ENCODE assay signal across 7 mouse cellular contexts in genomic region chr17:33810334-33811141, GRCm38 (mm10). TPM values are rescaled to one million over a fixed set of nuclear protein-coding genes. Genes with fewer than 3 reads are reported as not detected.
DNase-seq lines count a peak whose midpoint lies in the region; ATAC-seq lines count a peak whose summit lies in the region.

Gene Kank3 (plus strand): TSS chr17:33810519.

- H3K9ac ChIP-seq in intestine, embryonic 15.5 days = peak within 1 kb of the TSS; percentile 48

- H3K27ac ChIP-seq in intestine, embryonic 15.5 days = peak within 1 kb of the TSS; percentile 51
- peak within 1 kb of the TSS; percentile 43; the same call in 1 of the 2 replicates for H3K27ac ChIP-seq in midbrain, embryonic 10.5 days (replicated peaks)

- peaks cover 8% of the 10 kb centered on the region for H3K4me1 ChIP-seq in intestine, embryonic 15.5 days (replicated peaks)
- peaks cover 13% of the 10 kb centered on the region for H3K4me1 ChIP-seq in midbrain, embryonic 10.5 days

- peak within 1 kb of the TSS; percentile 91 for H3K4me2 ChIP-seq in intestine, embryonic 15.5 days (replicated peaks)

- H3K36me3 ChIP-seq in intestine, embryonic 15.5 days = no peaks in the 10 kb centered on the region
- H3K36me3 ChIP-seq in midbrain, embryonic 10.5 days = no peaks in the 10 kb centered on the region

- peak within 1 kb of the TSS; percentile 52 for H3K4me3 ChIP-seq in intestine, embryonic 15.5 days (replicated peaks)
- peak within 1 kb of the TSS; percentile 66 for H3K4me3 ChIP-seq in midbrain, embryonic 10.5 days

- under 1% methylated on average over 36 of the region's 36 CpGs for WGBS in intestine, embryonic 15.5 days
- WGBS in midbrain, embryonic 10.5 days = under 1% methylated on average over 36 of the region's 36 CpGs

- H3K9me3 ChIP-seq in intestine, embryonic 15.5 days = no peaks in the 10 kb centered on the region
- H3K9me3 ChIP-seq in midbrain, embryonic 10.5 days (replicated peaks) = no peaks in the 10 kb centered on the region

- peak; percentile 99 for ATAC-seq in intestine, embryonic 15.5 days

- H3K27me3 ChIP-seq in intestine, embryonic 15.5 days (replicated peaks) = no peaks in the 10 kb centered on the region
- H3K27me3 ChIP-seq in midbrain, embryonic 10.5 days (ENCODE audit: low read depth, poor library complexity, severe bottlenecking) = peaks cover 13% of the 10 kb centered on the region

- intact Hi-C loops in gastrocnemius, postnatal 36 days (cut with DNase I) = no loop called here
- intact Hi-C loops in left cerebral cortex, postnatal 25 days (cut with DNase I) = loop anchor here (5.0 kb wide), 1 partner anchor 288 kb away; the partner anchor contains the start of gene Adamts10

- DNase-seq in adrenal gland, adult 2 months = peak; percentile 97
- DNase-seq in embryo, embryonic 11.5 days (ENCODE audit: low read depth, low spot score) = peak; percentile 91
- peak; percentile 83 to 94 for DNase-seq in gastrocnemius, postnatal 36 days
- DNase-seq in left cerebral cortex, postnatal 25 days (ENCODE audit: low spot score in 2 of 2) = peak; percentile 90 to 97
- peak; percentile 89 for DNase-seq in midbrain, embryonic 10.5 days (ENCODE audit: low spot score)
- DNase-seq in right cerebral cortex, postnatal 4 days = peak; percentile 96

RNA-seq across cellular contexts. Expression of gene Kank3, which starts in this region (rescaled TPM):
- total RNA-seq in adrenal gland, adult 2 months (2021) = 10 to 100 TPM; 55.9 to 66.2 TPM
- 164 and 195 TPM in 2 replicates for polyA plus RNA-seq in adrenal gland, adult 2 months (2012; rRNA removed)
- 10 to 100 TPM; 15.3 to 22.5 TPM for total RNA-seq in gastrocnemius, postnatal 36 days (2021)
- polyA plus RNA-seq in intestine, embryonic 15.5 days (2015; fragmentation: Nextera tagmentation; extraction: Ambion mirVana) = 23.0 and 30.5 TPM in 2 replicates
- 10 to 100 TPM; 37.0 to 39.7 TPM for total RNA-seq in left cerebral cortex, postnatal 25 days (2021)
- polyA plus RNA-seq in midbrain, embryonic 10.5 days (2016; fragmentation: Nextera tagmentation; extraction: Ambion mirVana) = 24.6 and 29.4 TPM in 2 replicates

Comparison
In these comparisons a context has a peak if more than half of its experiments do, and no peak if none do; other contexts are left out.
1. Peak in every context shown above with its lines: DNase-seq, ATAC-seq, H3K4me3 ChIP-seq and H3K27ac ChIP-seq.